Mouse (Mus musculus) heart, postnatal 0 days (tissue): ENCODE results near the gene Itfg2.

Source experiments
- CTCF ChIP-seq: IDR thresholded peaks from 2 replicates; pipeline ENCODE4 v1.5.1; 2016; ENCODE audit warnings: antibody characterized with exemption, control low read depth, low read depth
- EP300 ChIP-seq: IDR thresholded peaks from 2 replicates; pipeline ENCODE4 v1.6.1; 2016; ENCODE audit warnings: antibody characterized with exemption, low read depth

- no peak for TF ChIP-seq EP300
- TF ChIP-seq CTCF: no peak
These were observed 31.3 kb upstream of the Itfg2 start for GRCm38 (mm10) chr6:128455835-128456605.
